Mouse (Mus musculus) monocyte, adult 5-6 weeks (primary cell): ENCODE results near the gene Pdap1. TPM values are rescaled to one million over a fixed set of nuclear protein-coding genes. Genes with fewer than 3 reads are reported as not detected.
"Not testable (repeated sequence)": the region's sequence is repeated elsewhere in the genome, so short reads cannot be mapped to it uniquely, and the experiment has no call there.

Experiments used
- ATAC-seq: fragments of 153-309, 156-312 bp; replicated peaks from 2 replicates; pipeline ENCODE4 v1.8.0; 2017; ENCODE audit warnings: mild to moderate bottlenecking; ENCODE audit not compliant: low TSS enrichment, insufficient number of reproducible peaks, severe bottlenecking, poor library complexity, low FRiP score
- total RNA-seq: library from RNA; stranded (forward); fragments of 200-1000, 200-491, 200-594 nt; gene quantifications from 3 replicates; pipeline ENCODE4 v1.2.3, GENCODE M21; 2017

The Pdap1 gene
- total RNA-seq, 1 experiment from 2014 or later = 93.1 TPM

DNA sequence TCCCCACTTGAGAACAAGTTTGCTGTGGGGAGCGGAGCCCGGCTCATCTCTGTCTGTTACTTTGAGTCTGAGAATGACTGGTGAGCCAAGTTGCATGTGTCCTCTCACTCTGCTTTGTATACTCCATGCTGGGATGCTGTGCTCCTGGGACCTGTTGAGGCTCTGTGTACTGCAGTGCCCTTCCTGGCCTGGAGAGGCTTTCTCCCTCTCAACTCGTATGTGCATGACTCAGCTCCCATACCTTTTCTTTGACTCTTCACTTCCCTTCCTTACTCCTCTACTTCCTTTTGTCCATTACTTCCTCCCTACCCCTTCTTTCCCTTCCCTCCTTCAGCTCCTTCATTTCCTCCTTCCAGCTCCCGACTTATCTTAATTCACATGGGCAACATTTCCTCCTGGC is 43.8 kb downstream of the Pdap1 start:
- no peak for ATAC-seq

DNA sequence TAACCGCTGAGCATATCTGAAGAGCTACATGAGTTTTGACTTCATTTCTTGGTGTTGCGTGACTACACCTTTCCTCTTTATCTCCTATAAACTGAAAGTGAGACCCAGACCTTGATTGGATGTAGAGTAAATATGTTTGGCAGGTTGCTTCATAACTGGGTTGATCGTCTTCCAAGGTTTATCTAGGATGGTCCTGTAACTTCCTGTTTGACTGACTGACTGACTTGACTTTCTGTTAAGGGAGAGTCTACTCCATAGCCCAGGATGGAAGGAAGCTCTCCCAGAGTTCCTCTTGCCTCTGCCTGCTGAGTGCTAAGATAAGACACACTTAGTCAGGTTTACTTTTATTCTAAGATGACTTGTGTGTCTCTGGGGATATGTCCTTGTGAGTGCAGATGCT is 50.2 kb downstream of the Pdap1 start:
- ATAC-seq = no peak

DNA sequence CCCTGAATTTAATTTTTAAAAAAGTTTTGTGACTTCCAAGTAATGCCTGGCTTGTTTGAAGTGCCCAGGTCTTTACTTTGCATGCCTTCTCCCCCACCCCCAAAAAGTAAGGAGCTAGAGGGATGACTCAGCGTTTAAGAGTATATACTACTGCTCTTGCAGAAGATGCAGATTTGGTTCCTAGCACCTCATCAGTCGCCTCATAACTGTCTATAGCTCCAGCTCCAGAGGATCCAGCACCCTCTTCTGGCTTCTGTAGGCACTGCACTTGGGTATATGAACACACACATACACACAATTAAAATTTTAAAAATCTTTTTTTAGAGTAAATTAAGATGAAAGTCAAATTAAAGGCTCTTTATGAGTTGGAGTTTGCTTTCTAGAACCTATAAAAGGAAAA is 51.9 kb downstream of the Pdap1 start:
- no peak for ATAC-seq

DNA sequence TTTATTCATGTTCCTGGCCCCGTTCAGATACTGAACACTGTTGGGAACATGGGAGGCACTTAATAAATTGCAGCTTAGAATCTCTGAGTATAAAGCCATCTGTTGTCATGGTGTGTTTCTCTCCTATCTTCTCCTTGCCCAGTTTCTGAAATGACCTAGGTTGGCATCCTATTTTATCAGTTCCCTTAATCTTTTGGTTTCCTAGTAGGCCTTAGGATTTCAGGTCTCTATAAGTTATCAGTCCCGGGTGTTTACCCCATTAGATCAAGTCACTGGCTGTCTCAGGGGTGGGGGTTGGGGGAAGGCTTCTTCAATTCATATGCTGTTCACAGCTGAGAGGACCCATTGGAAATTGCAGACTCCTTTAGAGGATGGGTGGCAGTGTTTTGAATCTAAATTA is 55.2 kb downstream of the Pdap1 start:
- no peak for ATAC-seq

DNA sequence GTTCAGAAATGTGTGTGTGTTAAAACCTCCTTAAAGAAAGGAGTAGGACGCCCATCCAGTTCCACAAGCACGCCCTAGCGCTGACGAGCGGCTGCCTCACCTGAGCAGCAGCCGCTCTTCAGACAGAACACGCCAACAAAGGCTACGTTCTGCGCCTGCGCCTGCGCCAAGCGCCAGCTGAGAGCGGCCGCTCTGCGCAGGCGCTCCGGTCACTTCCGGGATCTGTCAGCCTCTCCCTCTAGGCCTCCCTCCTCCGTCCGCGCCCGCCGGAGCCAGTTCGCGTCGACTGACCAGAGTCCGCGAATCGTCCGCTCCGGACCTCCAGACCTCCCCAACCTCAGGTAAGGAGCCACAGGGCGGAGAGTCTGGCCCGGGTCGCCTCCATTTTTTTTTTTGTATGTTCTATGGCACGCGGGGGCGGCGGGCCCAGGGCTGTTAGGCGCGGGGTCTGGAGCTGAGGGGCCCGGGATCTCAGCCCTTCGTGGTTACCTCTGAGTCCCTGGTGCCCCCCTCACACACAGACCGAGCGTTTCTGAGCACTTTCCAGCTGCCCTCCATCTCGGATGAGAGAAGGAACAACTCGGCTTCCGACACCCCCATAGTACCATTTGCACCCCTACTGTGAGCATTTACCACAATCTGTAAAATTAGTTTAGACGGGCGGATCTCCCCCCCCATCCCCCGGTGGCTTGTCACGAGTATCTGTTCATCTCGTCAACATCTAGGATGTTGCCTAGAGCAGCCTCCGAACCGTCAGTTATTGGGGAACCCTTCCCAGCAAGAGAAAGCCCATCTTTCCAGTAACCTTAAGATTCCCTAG is 56.2 kb downstream of the Pdap1 start, which contains the start of the genes Arpc1a and Kpna7:
TSS of gene Arpc1a (plus strand) at position 199 of the 820 bp plus-strand sequence.
TSS of gene Kpna7 (minus strand) at position 399 of the 820 bp plus-strand sequence.
- peak; percentile 86 for ATAC-seq

DNA sequence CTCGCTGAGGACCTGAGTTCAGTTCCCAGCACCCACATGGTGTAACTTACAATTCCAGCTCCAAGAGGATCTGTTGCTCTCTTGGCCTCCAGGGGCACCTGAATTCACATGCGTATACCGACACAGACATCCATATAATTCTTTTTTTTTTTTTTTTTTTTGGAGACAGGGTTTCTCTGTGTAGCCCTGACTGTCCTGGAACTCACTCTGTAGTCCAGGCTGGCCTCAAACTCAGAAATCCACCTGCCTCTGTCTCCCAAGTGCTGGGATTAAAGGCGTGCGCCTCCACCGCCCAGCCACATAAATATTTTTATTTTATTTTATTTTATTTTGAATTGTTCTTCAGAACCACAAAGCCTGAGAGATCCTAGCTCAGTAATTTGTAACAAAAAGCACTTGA is 56.8 kb downstream of the Pdap1 start:
- not testable (repeated sequence) for ATAC-seq

DNA sequence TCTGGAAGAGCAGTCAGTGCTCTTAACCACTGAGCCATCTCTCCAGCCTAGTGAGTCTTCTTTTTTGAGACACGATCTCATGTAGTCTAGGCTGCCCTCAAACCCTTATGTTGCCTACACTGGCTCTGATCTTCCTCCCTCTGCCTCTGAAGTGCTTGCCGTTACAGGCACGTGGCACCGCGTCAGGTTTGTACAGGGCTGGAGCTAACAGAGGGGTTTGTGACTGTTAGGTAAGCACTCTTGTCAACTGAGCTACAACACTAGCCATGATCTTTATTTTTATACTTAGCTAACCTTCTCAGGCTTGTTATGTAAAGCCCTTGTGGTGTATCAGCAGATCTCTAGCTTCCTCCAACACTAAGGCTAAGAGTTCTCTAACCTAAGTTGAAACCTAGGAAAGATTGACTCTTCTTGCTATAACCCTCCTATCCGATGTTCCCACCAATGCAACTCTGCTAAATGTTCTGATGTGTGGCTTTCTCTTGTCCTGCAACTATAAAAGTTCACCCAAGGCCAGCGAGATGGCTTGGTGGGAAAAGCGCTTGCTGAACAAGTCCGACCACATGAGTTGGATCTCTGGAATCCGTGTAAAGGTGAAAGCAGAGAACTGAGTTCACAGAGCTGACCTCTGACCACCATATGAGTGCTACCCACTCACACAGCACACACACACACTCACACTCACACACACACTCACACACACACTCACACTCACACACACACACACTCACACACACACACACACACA is 58.0 kb downstream of the Pdap1 start:
- no peak for ATAC-seq

Other genes with a start within 250 kb of the Pdap1 start
- 11.8 to 23.2 TPM (median 17.6 TPM) in 3 replicates for gene Smurf1, start 174.4 kb downstream of the Pdap1 start, total RNA-seq
- not detected in 3 replicates for gene Gm4871, start 107.5 kb downstream of the Pdap1 start, total RNA-seq
- not detected in 3 replicates for gene 1700018F24Rik, start 97.2 kb downstream of the Pdap1 start, total RNA-seq
- gene Arpc1a, start 56.4 kb downstream of the Pdap1 start, total RNA-seq = 79.3 to 85.9 TPM (median 81.0 TPM) in 3 replicates
- gene Kpna7, start 56.2 kb downstream of the Pdap1 start, total RNA-seq = not detected in 3 replicates
- 406 to 524 TPM (median 463 TPM) in 3 replicates for gene Arpc1b, start 26.0 kb downstream of the Pdap1 start, total RNA-seq
- gene Bud31, start 124 bp upstream of the Pdap1 start, total RNA-seq = 212 to 285 TPM (median 240 TPM) in 3 replicates
- gene Ptcd1, start 26.9 kb upstream of the Pdap1 start, total RNA-seq = 14.4 to 20.3 TPM (median 16.1 TPM) in 3 replicates
- 24.9 to 38.9 TPM (median 31.3 TPM) in 3 replicates for gene Cpsf4, start 27.0 kb upstream of the Pdap1 start, total RNA-seq
- 94.3 to 131 TPM (median 97.4 TPM) in 3 replicates for gene Atp5j2, start 51.8 kb upstream of the Pdap1 start, total RNA-seq
- gene Zkscan14, start 61.6 kb upstream of the Pdap1 start, total RNA-seq = 44.2 to 69.7 TPM (median 65.2 TPM) in 3 replicates
- gene Zkscan5, start 64.3 kb upstream of the Pdap1 start, total RNA-seq = 6.5 to 10.6 TPM (median 9.0 TPM) in 3 replicates
- gene Zfp655, start 91.5 kb upstream of the Pdap1 start, total RNA-seq = 54.6 to 56.2 TPM (median 55.3 TPM) in 3 replicates
- 10.4 to 12.5 TPM (median 10.6 TPM) in 3 replicates for gene Zscan25, start 140.3 kb upstream of the Pdap1 start, total RNA-seq
- gene Cyp3a57, start 205.0 kb upstream of the Pdap1 start, total RNA-seq = not detected in 3 replicates